Mouse (Mus musculus): ENCODE measurements around the gene Slc52a3. TPM values are rescaled to one million over a fixed set of nuclear protein-coding genes. Genes with fewer than 3 reads are reported as not detected.

Gene Slc52a3
- polyA plus RNA-seq, 1 experiment from 2014 or later: 6.3 TPM

DNA sequence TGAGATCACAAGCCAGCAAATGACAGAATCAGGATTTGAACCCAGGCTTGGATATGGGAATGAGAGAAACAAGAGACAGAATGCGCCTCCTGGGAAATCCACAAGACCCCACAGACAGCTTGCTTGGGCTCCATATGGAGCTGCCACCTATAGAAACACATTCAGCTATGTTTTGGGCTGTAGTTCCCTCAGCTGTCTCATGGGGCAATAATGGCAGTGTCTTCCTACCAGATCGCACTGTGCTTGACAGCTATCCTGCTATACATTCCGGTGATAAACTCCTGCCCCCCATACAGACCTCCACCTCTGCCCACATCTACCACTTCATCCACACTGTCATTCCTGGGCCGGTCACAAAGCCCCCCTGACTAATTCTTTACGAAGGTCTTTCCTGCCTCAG is 21.0 kb upstream of the Slc52a3 start:
- no peak overlapping the region for H3K4me3 ChIP-seq (replicated peaks)
- ATAC-seq (ENCODE audit: insufficient number of reproducible peaks, low FRiP score, low TSS enrichment, low read depth): no peak
- H3K4me2 ChIP-seq (replicated peaks): no peak overlapping the region
- H3K4me1 ChIP-seq: peaks cover 60% of the 10 kb centered on the region
- peaks cover 16% of the 10 kb centered on the region; the same call in 1 of the 2 replicates for H3K27me3 ChIP-seq
- H3K9ac ChIP-seq: no peak overlapping the region
- WGBS: 83% methylated on average over 5 of the region's 5 CpGs
- H3K9me3 ChIP-seq (replicated peaks): no peaks in the 10 kb centered on the region
- H3K36me3 ChIP-seq: no peaks in the 10 kb centered on the region
- no peak overlapping the region for H3K27ac ChIP-seq (replicated peaks)

DNA sequence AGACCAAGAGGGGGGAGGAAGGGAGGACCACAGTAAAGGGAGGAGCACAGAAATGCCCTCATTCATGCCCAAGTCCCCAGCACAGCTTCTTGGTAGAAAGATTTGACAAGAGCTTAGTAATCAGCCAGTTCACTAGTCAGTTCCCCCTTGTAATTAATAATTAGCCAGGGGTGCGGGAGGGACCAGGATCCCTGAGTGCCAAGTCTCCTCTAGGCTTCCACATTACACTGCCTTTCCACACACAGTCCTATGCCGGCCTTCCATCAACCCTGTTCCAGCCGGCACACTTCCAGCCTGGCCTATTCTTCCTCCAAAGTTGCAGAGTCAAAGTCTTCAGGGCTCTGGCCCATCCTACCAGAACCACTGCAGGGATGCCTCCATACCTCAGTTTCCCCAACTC is 20.2 kb upstream of the Slc52a3 start:
- Histone ChIP-seq H3K9me3 (replicated peaks) (no peaks in the 10 kb centered on the region), H3K9ac (no peak overlapping the region), H3K4me3 (replicated peaks) (no peak overlapping the region), H3K36me3 (no peaks in the 10 kb centered on the region), H3K4me2 (replicated peaks) (no peak overlapping the region), H3K27ac (replicated peaks) (no peak overlapping the region), H3K27me3 (peaks cover 16% of the 10 kb centered on the region; the same call in 1 of the 2 replicates), H3K4me1 (peaks cover 57% of the 10 kb centered on the region)
- 73% methylated on average over 3 of the region's 3 CpGs for WGBS
- ATAC-seq (ENCODE audit: insufficient number of reproducible peaks, low FRiP score, low TSS enrichment, low read depth): no peak

DNA sequence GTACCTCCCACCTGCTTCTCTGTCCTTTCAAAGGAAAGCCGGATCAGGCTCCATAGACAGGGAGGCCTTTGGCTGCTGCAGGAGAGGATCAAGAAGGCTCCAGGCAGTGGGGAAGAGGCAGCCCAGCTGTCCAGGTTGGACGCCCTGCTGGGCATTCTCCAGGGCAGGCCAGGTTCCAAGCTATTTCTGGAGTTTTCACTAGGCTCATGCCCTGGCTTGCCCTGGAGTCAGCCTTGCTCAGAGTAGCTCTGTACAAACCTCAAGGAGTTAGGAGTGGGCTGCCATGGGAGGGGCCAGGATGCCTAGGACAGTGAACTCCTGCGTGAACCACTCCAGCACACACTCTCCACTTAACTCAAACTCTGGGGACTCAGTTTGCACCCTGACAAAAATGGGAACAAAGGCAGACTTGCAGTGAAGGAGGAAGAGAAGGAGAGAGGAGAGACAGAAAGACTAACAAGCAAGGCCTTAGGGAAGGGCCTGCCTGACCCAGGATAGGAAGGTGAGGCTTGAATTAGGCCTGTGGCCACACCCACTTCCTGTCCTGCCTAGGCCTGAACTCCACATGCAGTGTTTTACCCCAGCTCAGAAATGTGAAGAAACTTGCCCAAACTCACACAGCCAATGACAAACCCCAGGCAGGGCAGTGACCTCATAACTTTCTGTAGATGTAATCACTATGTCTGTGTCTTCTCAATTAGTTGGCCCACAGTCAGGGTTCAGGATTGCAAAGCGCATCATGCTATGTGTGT is 18.4 kb upstream of the Slc52a3 start:
- Histone ChIP-seq H3K4me2 (replicated peaks) (no peak overlapping the region), H3K4me1 (peaks cover 48% of the 10 kb centered on the region), H3K4me3 (replicated peaks) (no peak overlapping the region), H3K9me3 (replicated peaks) (no peaks in the 10 kb centered on the region), H3K27me3 (peaks cover 19% of the 10 kb centered on the region; the same call in 1 of the 2 replicates), H3K36me3 (no peaks in the 10 kb centered on the region), H3K9ac (no peak overlapping the region), H3K27ac (replicated peaks) (no peak overlapping the region)
- 61% methylated on average over 4 of the region's 4 CpGs for WGBS
- no peak for ATAC-seq (ENCODE audit: insufficient number of reproducible peaks, low FRiP score, low TSS enrichment, low read depth)

DNA sequence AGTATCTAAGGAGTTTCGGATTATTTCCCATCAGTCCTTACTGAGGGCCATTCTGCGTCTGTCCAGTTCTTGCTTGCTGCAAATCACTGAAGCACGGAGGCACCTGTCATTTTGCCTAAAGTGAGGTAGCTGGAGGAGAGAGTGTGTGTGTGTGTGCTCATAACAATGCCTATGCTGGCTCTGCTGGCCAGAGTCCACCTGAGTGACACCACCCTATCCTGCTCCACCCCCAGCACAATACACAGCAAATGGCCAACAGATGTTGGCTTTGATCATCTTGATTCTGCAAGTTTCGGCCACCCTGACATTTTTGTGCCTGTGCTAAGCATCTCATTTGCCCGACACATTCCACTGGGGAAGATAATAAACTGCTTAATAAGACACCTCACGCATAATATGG is 17.8 kb upstream of the Slc52a3 start:
- ATAC-seq (ENCODE audit: insufficient number of reproducible peaks, low FRiP score, low TSS enrichment, low read depth): no peak
- no peaks in the 10 kb centered on the region for H3K9me3 ChIP-seq (replicated peaks)
- H3K27ac ChIP-seq (replicated peaks): no peak overlapping the region
- 61% methylated on average over 6 of the region's 6 CpGs for WGBS
- peaks cover 15% of the 10 kb centered on the region; the same call in 1 of the 2 replicates for H3K27me3 ChIP-seq
- no peak overlapping the region for H3K9ac ChIP-seq
- H3K36me3 ChIP-seq: no peaks in the 10 kb centered on the region
- peaks cover 43% of the 10 kb centered on the region for H3K4me1 ChIP-seq
- peak overlapping the region; percentile 74; the same call in 1 of the 2 replicates for H3K4me3 ChIP-seq (replicated peaks)
- peak overlapping the region; percentile 84 for H3K4me2 ChIP-seq (replicated peaks)

DNA sequence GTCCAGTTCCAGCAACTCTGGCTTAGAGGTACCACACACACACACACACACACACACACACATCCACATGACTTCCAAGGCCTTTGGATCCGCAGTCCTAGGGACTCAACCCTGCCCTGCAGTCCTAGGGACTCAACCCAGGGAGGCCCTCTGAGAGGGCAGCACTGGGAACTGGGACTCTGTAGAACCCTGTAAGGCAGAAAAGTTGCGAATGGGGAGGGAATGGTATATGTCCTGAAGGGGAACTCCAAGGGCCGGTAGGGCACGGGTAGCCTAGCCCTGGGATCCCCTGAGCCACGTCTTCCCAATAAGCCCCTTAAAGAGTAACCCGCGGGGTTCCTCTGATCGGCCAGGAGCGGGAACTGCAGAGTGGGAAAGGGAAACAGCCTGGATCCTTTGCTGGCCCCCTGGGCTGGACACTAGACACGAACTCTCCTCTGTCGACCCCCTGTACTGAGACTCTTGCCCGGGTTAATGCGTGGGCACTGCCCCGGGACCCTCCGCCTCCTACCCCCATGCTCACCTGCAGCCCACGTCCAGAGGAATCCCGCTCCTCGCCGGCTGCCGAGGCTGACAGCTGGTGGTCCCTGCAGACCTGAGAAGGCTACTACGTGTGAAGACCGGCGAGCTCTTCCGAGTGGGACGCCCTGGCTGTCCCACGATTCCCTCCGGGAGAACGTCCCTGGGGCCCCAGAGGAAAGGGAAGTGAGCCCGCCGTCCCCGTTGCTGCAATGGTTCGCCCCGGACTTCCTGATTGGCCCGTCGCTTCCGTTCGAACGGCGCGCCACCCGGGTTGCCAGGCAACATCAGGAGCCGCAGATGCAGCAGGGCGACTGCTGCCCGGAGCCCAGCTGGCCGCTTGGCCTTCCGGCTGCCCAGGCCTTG is 16.6 kb upstream of the Slc52a3 start, which contains the start of gene Fam110a:
TSS of gene Fam110a (minus strand) at position 750 of the 885 bp plus-strand sequence.
- H3K4me2 ChIP-seq (replicated peaks): peak within 1 kb of the TSS; percentile 84
- H3K9me3 ChIP-seq (replicated peaks): no peaks in the 10 kb centered on the region
- peak within 1 kb of the TSS; percentile 74 for H3K4me3 ChIP-seq (replicated peaks)
- no peaks in the 10 kb centered on the region for H3K36me3 ChIP-seq
- H3K27me3 ChIP-seq: 0 out of 2 replicates have a peak, but pooled peaks cover 5% of the 10 kb centered on the region
- H3K4me1 ChIP-seq: peaks cover 35% of the 10 kb centered on the region
- peak; percentile 73 for ATAC-seq (ENCODE audit: insufficient number of reproducible peaks, low FRiP score, low TSS enrichment, low read depth)
- peak within 1 kb of the TSS; percentile 22; the same call in 1 of the 2 replicates for H3K27ac ChIP-seq (replicated peaks)
- peak within 1 kb of the TSS; percentile 66 for H3K9ac ChIP-seq
- under 1% methylated on average over 45 of the region's 46 CpGs for WGBS

DNA sequence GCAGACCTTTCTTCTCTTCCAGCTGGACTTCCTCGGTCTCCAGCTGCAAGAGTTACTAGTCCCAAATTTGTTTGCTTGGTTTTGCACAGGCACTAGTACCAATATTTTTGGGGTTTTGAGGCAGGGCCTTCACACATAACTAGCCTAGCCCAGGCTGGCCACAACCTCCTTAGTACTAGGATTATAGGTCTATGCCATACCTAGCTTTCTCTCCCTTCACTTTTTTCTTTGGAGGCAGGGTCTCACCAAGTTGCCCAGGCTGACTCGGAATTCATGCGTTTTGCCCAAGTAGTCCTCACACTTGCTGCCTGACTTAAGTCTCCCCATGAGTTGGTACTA is 16.0 kb upstream of the Slc52a3 start:
- WGBS: 44% methylated on average over 3 of the region's 3 CpGs
- no peak for ATAC-seq (ENCODE audit: insufficient number of reproducible peaks, low FRiP score, low TSS enrichment, low read depth)
- peak overlapping the region; percentile 12; the same call in 1 of the 2 replicates for H3K27ac ChIP-seq (replicated peaks)

DNA sequence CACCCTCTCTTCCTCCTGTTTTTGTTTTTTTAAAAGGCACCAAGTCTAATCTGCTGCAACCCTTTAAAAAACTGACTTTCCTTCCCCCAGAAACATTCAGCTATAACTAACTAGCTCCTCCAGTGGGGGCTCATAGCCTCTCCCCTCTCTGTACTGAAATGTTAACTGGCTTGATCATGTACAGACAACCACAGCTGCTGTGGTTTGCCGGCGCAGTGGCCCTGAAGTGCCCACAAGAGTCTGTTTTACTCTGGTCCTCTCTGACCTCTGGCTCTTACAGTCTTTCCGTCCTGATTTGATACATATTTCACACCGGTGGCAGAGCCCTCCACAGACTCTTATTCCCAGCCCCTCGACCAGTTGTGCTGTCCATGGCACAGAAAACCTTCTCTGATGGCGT is 15.0 kb upstream of the Slc52a3 start:
- Histone ChIP-seq H3K27ac (replicated peaks) (no peak overlapping the region), H3K9me3 (replicated peaks) (no peaks in the 10 kb centered on the region), H3K4me1 (peaks cover 35% of the 10 kb centered on the region), H3K4me3 (replicated peaks) (no peak overlapping the region), H3K36me3 (no peaks in the 10 kb centered on the region), H3K9ac (no peak overlapping the region), H3K4me2 (replicated peaks) (no peak overlapping the region), H3K27me3 (0 out of 2 replicates have a peak, but pooled peaks cover 3% of the 10 kb centered on the region)
- ATAC-seq (ENCODE audit: insufficient number of reproducible peaks, low FRiP score, low TSS enrichment, low read depth): no peak
- 58% methylated on average over 6 of the region's 6 CpGs for WGBS

More for the DNA sequence above, 16.0 kb upstream of the Slc52a3 start:
- H3K4me1 ChIP-seq: peaks cover 35% of the 10 kb centered on the region
- no peaks in the 10 kb centered on the region for H3K9me3 ChIP-seq (replicated peaks)
- peak overlapping the region; percentile 74 for H3K4me3 ChIP-seq (replicated peaks)
- 0 out of 2 replicates have a peak, but pooled peaks cover 3% of the 10 kb centered on the region for H3K27me3 ChIP-seq
- H3K4me2 ChIP-seq (replicated peaks): peak overlapping the region; percentile 84
- H3K9ac ChIP-seq: no peak overlapping the region
- no peaks in the 10 kb centered on the region for H3K36me3 ChIP-seq

DNA sequence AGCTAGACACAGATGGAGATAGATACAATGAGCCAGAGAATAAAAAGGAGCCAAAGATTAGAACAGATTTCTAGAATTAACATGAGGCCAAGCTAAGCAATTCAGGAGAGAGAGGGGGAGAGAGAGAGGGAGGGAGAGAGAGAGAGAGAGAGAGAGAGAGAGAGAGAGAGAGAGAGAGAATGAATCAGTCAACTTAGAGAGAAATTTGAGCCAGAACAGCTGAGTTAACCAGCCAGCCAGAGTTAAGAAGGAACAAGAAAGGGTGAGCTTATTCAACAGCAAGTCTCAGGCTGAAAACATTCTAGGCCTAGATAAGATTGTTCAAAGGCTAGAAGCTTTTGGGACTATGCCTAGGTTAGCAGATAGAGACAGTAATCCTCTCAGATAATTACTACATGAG is 13.8 kb upstream of the Slc52a3 start:
- no peak overlapping the region for H3K4me3 ChIP-seq (replicated peaks)
- H3K9me3 ChIP-seq (replicated peaks): no peaks in the 10 kb centered on the region
- no peak for ATAC-seq (ENCODE audit: insufficient number of reproducible peaks, low FRiP score, low TSS enrichment, low read depth)
- no peak overlapping the region for H3K27ac ChIP-seq (replicated peaks)
- H3K9ac ChIP-seq: no peak overlapping the region
- 0 out of 2 replicates have a peak, but pooled peaks cover 3% of the 10 kb centered on the region for H3K27me3 ChIP-seq
- H3K4me1 ChIP-seq: peaks cover 34% of the 10 kb centered on the region
- H3K36me3 ChIP-seq: no peaks in the 10 kb centered on the region
- no peak overlapping the region for H3K4me2 ChIP-seq (replicated peaks)

DNA sequence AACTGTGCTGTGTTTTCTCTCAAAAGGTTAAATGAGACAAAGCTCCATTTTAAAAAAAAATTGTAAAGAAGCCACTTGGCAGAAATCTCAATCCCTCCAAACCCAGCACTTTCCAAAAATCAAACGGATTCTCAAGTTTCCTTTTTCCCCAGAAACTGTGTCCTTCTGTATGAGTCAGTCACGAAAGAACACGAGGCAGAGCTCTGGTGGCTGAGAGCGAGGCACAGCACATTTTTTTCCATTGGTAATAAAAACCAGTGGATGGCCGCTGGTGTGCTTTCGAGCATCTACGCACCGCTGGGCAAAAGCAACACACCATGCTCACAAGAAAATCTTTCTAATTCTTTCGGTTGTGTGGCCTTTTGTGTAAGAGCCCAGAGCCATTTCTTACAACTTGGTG is 12.3 kb upstream of the Slc52a3 start:
- H3K4me3 ChIP-seq (replicated peaks): no peak overlapping the region
- H3K4me2 ChIP-seq (replicated peaks): no peak overlapping the region
- H3K36me3 ChIP-seq: no peaks in the 10 kb centered on the region
- ATAC-seq (ENCODE audit: insufficient number of reproducible peaks, low FRiP score, low TSS enrichment, low read depth): no peak
- no peak overlapping the region for H3K9ac ChIP-seq
- peaks cover 18% of the 10 kb centered on the region for H3K4me1 ChIP-seq
- 0 out of 2 replicates have a peak, but pooled peaks cover 3% of the 10 kb centered on the region for H3K27me3 ChIP-seq
- peak overlapping the region; percentile 44; the same call in 1 of the 2 replicates for H3K27ac ChIP-seq (replicated peaks)
- 38% methylated on average over 9 of the region's 9 CpGs for WGBS
- H3K9me3 ChIP-seq (replicated peaks): no peaks in the 10 kb centered on the region

DNA sequence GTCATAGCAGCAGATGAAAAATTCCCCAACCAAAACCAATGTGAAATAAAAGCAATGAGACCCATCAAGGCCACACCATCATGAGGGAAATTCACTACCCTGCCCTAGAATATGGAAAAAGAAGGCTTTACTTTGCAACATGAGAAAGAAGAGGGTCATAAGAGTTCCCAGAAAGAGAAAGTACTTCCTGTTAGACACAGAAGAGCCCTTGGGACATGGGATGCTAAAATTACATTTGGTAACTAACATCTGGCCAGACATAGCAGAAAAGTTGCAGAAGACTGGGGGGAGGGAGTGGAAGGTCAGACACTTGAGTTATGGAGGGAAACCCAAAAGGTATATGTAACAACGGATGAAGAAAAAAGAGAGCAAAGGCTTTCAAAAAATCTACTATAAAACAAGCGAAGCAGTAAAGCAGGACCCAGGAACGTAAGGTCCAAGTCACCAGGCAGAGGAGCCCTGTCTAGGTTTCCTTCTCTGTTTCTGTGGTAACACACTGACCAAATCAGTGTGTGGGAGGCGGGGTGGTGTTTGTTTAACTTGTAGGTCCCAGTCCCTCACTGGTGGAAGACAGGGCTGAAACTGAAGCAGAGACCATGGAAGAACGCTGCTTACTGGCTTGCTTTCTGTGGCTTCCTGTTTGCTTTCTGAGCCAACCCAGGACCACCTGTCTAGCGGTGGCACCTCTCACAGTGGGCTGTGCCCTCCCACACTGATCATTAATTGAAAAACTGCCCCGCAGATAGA is 10.7 kb upstream of the Slc52a3 start:
- Histone ChIP-seq H3K27ac (replicated peaks) (no peak overlapping the region), H3K9ac (no peak overlapping the region), H3K4me1 (peaks cover 5% of the 10 kb centered on the region; the same call in 1 of the 2 replicates), H3K27me3 (0 out of 2 replicates have a peak, but pooled peaks cover 3% of the 10 kb centered on the region), H3K4me3 (replicated peaks) (no peak overlapping the region), H3K36me3 (no peaks in the 10 kb centered on the region), H3K9me3 (replicated peaks) (no peaks in the 10 kb centered on the region), H3K4me2 (replicated peaks) (no peak overlapping the region)
- 58% methylated on average over 7 of the region's 7 CpGs for WGBS
- no peak for ATAC-seq (ENCODE audit: insufficient number of reproducible peaks, low FRiP score, low TSS enrichment, low read depth)
